8 mouse cellular contexts compared by ENCODE assay signal in the genomic region with DNA sequence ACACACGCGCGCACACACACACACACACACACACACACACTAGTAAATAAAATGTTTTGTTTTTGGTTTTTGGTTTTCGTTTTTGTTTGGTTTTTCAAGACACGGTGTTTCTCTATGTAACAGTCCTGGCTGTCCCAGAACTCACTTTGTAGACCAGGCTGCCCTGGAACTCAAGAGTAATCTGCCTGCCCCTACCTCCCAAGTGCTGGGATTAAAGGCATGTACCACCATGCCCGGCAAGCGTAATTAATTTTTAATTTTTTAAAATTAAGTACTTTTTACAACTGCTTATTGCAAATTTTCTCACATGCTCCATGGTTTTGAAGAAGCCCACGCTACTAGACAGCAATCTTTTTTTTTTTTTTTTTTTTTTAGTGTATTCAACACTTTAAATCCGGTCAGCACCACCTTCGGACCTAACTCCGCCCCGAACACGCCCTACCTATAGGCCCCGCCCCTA. TPM values are rescaled to one million over a fixed set of nuclear protein-coding genes. Genes with fewer than 3 reads are reported as not detected.
DNase-seq lines count a peak whose midpoint lies in the region; ATAC-seq and TF ChIP-seq lines count a peak whose summit lies in the region.

No protein-coding gene starts in this region.

- 0 out of 2 replicates have a peak, but pooled peaks cover 3% of the 10 kb centered on the region for H3K36me3 ChIP-seq in heart, embryonic 14.5 days (ENCODE audit: control insufficient read depth, insufficient read depth, low read length)
- no peaks in the 10 kb centered on the region for H3K36me3 ChIP-seq in C2C12 (ENCODE audit: control insufficient read depth, insufficient read depth)
- no peaks in the 10 kb centered on the region for H3K36me3 ChIP-seq in forebrain, embryonic 13.5 days (ENCODE audit: poor library complexity, severe bottlenecking)
- H3K36me3 ChIP-seq in liver, embryonic 12.5 days = 0 out of 2 replicates have a peak, but pooled peaks cover 4% of the 10 kb centered on the region

- peaks cover 6 to 11% of the 10 kb centered on the region in 2 experiments for H3K4me1 ChIP-seq in heart, embryonic 14.5 days (ENCODE audit: control insufficient read depth in 2 of 2, insufficient read depth in 2 of 2, low read length in 2 of 2)
- peaks cover 11% of the 10 kb centered on the region for H3K4me1 ChIP-seq in forebrain, embryonic 13.5 days
- H3K4me1 ChIP-seq in liver, embryonic 12.5 days = peaks cover 49% of the 10 kb centered on the region

- intact Hi-C loops in heart, postnatal 10 days (cut with DNase I) = no loop called here

- peak overlapping the region; percentile 83 for H3K4me2 ChIP-seq in heart, embryonic 14.5 days (ENCODE audit: low read length)
- peak overlapping the region; percentile 77 for H3K4me2 ChIP-seq in forebrain, embryonic 13.5 days
- H3K4me2 ChIP-seq in liver, embryonic 12.5 days = peak overlapping the region; percentile 86

- DNase-seq in heart, postnatal 10 days = no peak
- no peak for DNase-seq in c-Kit-positive CD71-positive TER-119-positive erythroid progenitor cells, embryonic 14.5 days (ENCODE audit: low spot score)
- no peak for DNase-seq in T-cell, adult 2 months (ENCODE audit: low spot score)
- no peak for DNase-seq in ovary, adult 18-20 months (ENCODE audit: low spot score)

- 21% methylated on average over 14 of the region's 14 CpGs for WGBS in heart, embryonic 14.5 days
- WGBS in forebrain, embryonic 13.5 days = 29% methylated on average over 14 of the region's 14 CpGs
- 22% methylated on average over 14 of the region's 14 CpGs for WGBS in liver, embryonic 12.5 days (ENCODE audit: insufficient replicate concordance)

- H3K9me3 ChIP-seq in heart, embryonic 14.5 days (ENCODE audit: control insufficient read depth, low read length) = no peaks in the 10 kb centered on the region
- no peaks in the 10 kb centered on the region for H3K9me3 ChIP-seq in forebrain, embryonic 13.5 days (replicated peaks)
- H3K9me3 ChIP-seq in liver, embryonic 12.5 days (replicated peaks) = no peaks in the 10 kb centered on the region

- H3K79me3 ChIP-seq in C2C12 (ENCODE audit: low read depth) = no peaks in the 10 kb centered on the region

- ATAC-seq in heart, embryonic 14.5 days (ENCODE audit: insufficient number of reproducible peaks, insufficient read depth, low FRiP score, low read depth) = no peak
- ATAC-seq in forebrain, embryonic 13.5 days = no peak; the same call in 1 of the 2 replicates
- peak; percentile 1 for ATAC-seq in liver, embryonic 12.5 days

- no peak overlapping the region for H3K9ac ChIP-seq in heart, embryonic 14.5 days (ENCODE audit: low read length)
- H3K9ac ChIP-seq in forebrain, embryonic 13.5 days = no peak overlapping the region; the same call in 1 of the 2 replicates
- no peak overlapping the region for H3K9ac ChIP-seq in liver, embryonic 12.5 days

- no peaks in the 10 kb centered on the region for H3K27me3 ChIP-seq in heart, embryonic 14.5 days (ENCODE audit: control insufficient read depth, insufficient read depth, low read length)
- no peaks in the 10 kb centered on the region for H3K27me3 ChIP-seq in C2C12 (ENCODE audit: control insufficient read depth, insufficient read depth, insufficient read length)
- no peaks in the 10 kb centered on the region for H3K27me3 ChIP-seq in forebrain, embryonic 13.5 days
- no peaks in the 10 kb centered on the region for H3K27me3 ChIP-seq in liver, embryonic 12.5 days (replicated peaks)

- no peaks in the 10 kb centered on the region for H3K79me2 ChIP-seq in C2C12 (ENCODE audit: control insufficient read depth, insufficient read depth)

- H3ac ChIP-seq in C2C12 (ENCODE audit: control insufficient read depth, insufficient read length, low read depth) = no peak overlapping the region

- H3K4me3 ChIP-seq in heart, embryonic 14.5 days (ENCODE audit: control insufficient read depth in 1 of 2, insufficient read depth in 1 of 2, low read depth in 1 of 2, low read length in 2 of 2) = peak overlapping the region in 1 of 2 experiments; percentile 67; a peak in 3 of 4 replicates
- peak overlapping the region; percentile 6 for H3K4me3 ChIP-seq in C2C12 (ENCODE audit: insufficient read depth, poor library complexity, severe bottlenecking)
- peak overlapping the region; percentile 46 for H3K4me3 ChIP-seq in forebrain, embryonic 13.5 days
- H3K4me3 ChIP-seq in liver, embryonic 12.5 days = peak overlapping the region; percentile 70

- TF ChIP-seq CTCF in C2C12 (IDR thresholded peaks at IDR 0.05; ENCODE audit: control insufficient read depth, insufficient read depth, insufficient read length) = no peak

- H3K27ac ChIP-seq in heart, embryonic 14.5 days (replicated peaks in 1 of 2; ENCODE audit: control insufficient read depth in 1 of 2, insufficient read depth in 1 of 2, low read depth in 2 of 2, low read length in 2 of 2) = no peak overlapping the region
- H3K27ac ChIP-seq in forebrain, embryonic 13.5 days = no peak overlapping the region
- H3K27ac ChIP-seq in liver, embryonic 12.5 days = no peak overlapping the region

TF ChIP-seq in C2C12, 6 proteins besides CTCF, POLR2A, EP300 and RAD21:
- TF ChIP-seq CEBPB (IDR thresholded peaks at IDR 0.05; ENCODE audit: low read depth) = no peak
- TF ChIP-seq MYOD1 (IDR thresholded peaks at IDR 0.05; ENCODE audit: control insufficient read depth, insufficient read length, low read depth) = no peak
- no peak for TF ChIP-seq MYOG (IDR thresholded peaks at IDR 0.05; ENCODE audit: control insufficient read depth, extremely low read depth, insufficient read length)
- TF ChIP-seq MAX (IDR thresholded peaks at IDR 0.05) = no peak

RNA-seq across cellular contexts. Expression of a gene that starts 0.3 kb away (rescaled TPM):
- polyA plus RNA-seq in heart, embryonic 14.5 days (2014; fragmentation: Nextera tagmentation; extraction: Ambion mirVana) = 30.6 and 35.1 TPM in 2 replicates
- total RNA-seq in heart, postnatal 10 days (2021) = 10 to 100 TPM; 58.9 to 62.5 TPM
- not detected for polyA plus RNA-seq in C2C12 (2012; fragmentation: generic; extraction: Trizol)
- polyA plus RNA-seq in forebrain, embryonic 13.5 days (2015; fragmentation: Nextera tagmentation; extraction: Ambion mirVana) = 4.9 and 7.6 TPM in 2 replicates
- 12.3 and 14.6 TPM in 2 replicates for polyA plus RNA-seq in liver, embryonic 12.5 days (2016; fragmentation: Nextera tagmentation; extraction: Ambion mirVana)
